In genomic region chr5:38479908-38480725, GRCm38 (mm10) we compare ENCODE assay signal across 8 mouse cellular contexts. TPM values are rescaled to one million over a fixed set of nuclear protein-coding genes. Genes with fewer than 3 reads are reported as not detected.
A peak's percentile ranks its signal among the peaks of the same experiment; 100 is the strongest.
DNase-seq lines count a peak whose midpoint lies in the region; ATAC-seq lines count a peak whose summit lies in the region.

No protein-coding gene starts in this region.

- no peaks in the 10 kb centered on the region for H3K9me3 ChIP-seq in forebrain, embryonic 13.5 days (replicated peaks)
- no peaks in the 10 kb centered on the region for H3K9me3 ChIP-seq in hindbrain, embryonic 10.5 days
- H3K9me3 ChIP-seq in limb, embryonic 12.5 days: no peaks in the 10 kb centered on the region
- H3K9me3 ChIP-seq in midbrain, embryonic 11.5 days (ENCODE audit: control insufficient read depth, low read length): no peaks in the 10 kb centered on the region

- DNase-seq in MN1 (ENCODE audit: low spot score): peak; percentile 70
- DNase-seq in c-Kit-positive CD71-negative TER-119-negative erythroid progenitor cells, embryonic 14.5 days (ENCODE audit: low read depth): peak; percentile 22
- DNase-seq in hindbrain, embryonic 10.5 days (ENCODE audit: low spot score): peak; percentile 55
- DNase-seq in midbrain, embryonic 11.5 days (ENCODE audit: low spot score, missing footprints): peak; percentile 87
- peak; percentile 24 to 68 for DNase-seq in spleen, postnatal 4 days (ENCODE audit: low spot score in 2 of 2)
- DNase-seq in layer of hippocampus, postnatal 25 days (ENCODE audit: extremely low spot score in 1 of 2, low spot score in 1 of 2): no peak

- ATAC-seq in forebrain, embryonic 13.5 days: peak; percentile 59
- ATAC-seq in limb, embryonic 12.5 days (ENCODE audit: insufficient number of reproducible peaks, insufficient read depth, low FRiP score, low TSS enrichment, low read depth): no peak
- ATAC-seq in midbrain, embryonic 11.5 days (ENCODE audit: low FRiP score): peak; percentile 74

- H3K27ac ChIP-seq in forebrain, embryonic 13.5 days: no peak overlapping the region
- peak overlapping the region; percentile 84 for H3K27ac ChIP-seq in hindbrain, embryonic 10.5 days
- 0 out of 2 replicates have a peak overlapping the region, but pooled peaks have one; percentile 25 for H3K27ac ChIP-seq in limb, embryonic 12.5 days
- H3K27ac ChIP-seq in midbrain, embryonic 11.5 days (ENCODE audit: low read depth, low read length): peak overlapping the region; percentile 30; the same call in 1 of the 2 replicates

- H3K9ac ChIP-seq in forebrain, embryonic 13.5 days: peak overlapping the region; percentile 22
- H3K9ac ChIP-seq in limb, embryonic 12.5 days (replicated peaks): 0 out of 2 replicates have a peak overlapping the region, but pooled peaks have one; percentile 18
- peak overlapping the region; percentile 40; the same call in 1 of the 2 replicates for H3K9ac ChIP-seq in midbrain, embryonic 11.5 days (ENCODE audit: low read length)

- WGBS in forebrain, embryonic 13.5 days: 33% methylated on average over 22 of the region's 22 CpGs
- WGBS in hindbrain, embryonic 10.5 days: 20% methylated on average over 22 of the region's 22 CpGs
- 12% methylated on average over 22 of the region's 22 CpGs for WGBS in limb, embryonic 12.5 days
- 29% methylated on average over 22 of the region's 22 CpGs for WGBS in midbrain, embryonic 11.5 days

- peaks cover 2% of the 10 kb centered on the region; the same call in 1 of the 2 replicates for H3K27me3 ChIP-seq in forebrain, embryonic 13.5 days
- peaks cover 21% of the 10 kb centered on the region for H3K27me3 ChIP-seq in hindbrain, embryonic 10.5 days (ENCODE audit: insufficient read depth, poor library complexity, severe bottlenecking)
- H3K27me3 ChIP-seq in limb, embryonic 12.5 days: no peaks in the 10 kb centered on the region
- no peaks in the 10 kb centered on the region for H3K27me3 ChIP-seq in midbrain, embryonic 11.5 days (ENCODE audit: control insufficient read depth, insufficient read depth, low read length)

- H3K4me1 ChIP-seq in forebrain, embryonic 13.5 days: peaks cover 13% of the 10 kb centered on the region
- peaks cover 32% of the 10 kb centered on the region for H3K4me1 ChIP-seq in hindbrain, embryonic 10.5 days (replicated peaks)
- peaks cover 36% of the 10 kb centered on the region for H3K4me1 ChIP-seq in limb, embryonic 12.5 days (replicated peaks)
- H3K4me1 ChIP-seq in midbrain, embryonic 11.5 days (ENCODE audit: control insufficient read depth, insufficient read depth, low read length): peaks cover 7% of the 10 kb centered on the region

- peak overlapping the region; percentile 45 for H3K4me2 ChIP-seq in forebrain, embryonic 13.5 days
- H3K4me2 ChIP-seq in limb, embryonic 12.5 days: peak overlapping the region; percentile 56
- H3K4me2 ChIP-seq in midbrain, embryonic 11.5 days: peak overlapping the region; percentile 34

- H3K4me3 ChIP-seq in forebrain, embryonic 13.5 days: 0 out of 2 replicates have a peak overlapping the region, but pooled peaks have one; percentile 7
- H3K4me3 ChIP-seq in hindbrain, embryonic 10.5 days: peak overlapping the region; percentile 43
- peak overlapping the region; percentile 23 for H3K4me3 ChIP-seq in limb, embryonic 12.5 days (replicated peaks)
- H3K4me3 ChIP-seq in midbrain, embryonic 11.5 days (ENCODE audit: low read depth, low read length): 0 out of 2 replicates have a peak overlapping the region, but pooled peaks have one; percentile 5

- no peaks in the 10 kb centered on the region for H3K36me3 ChIP-seq in forebrain, embryonic 13.5 days (ENCODE audit: poor library complexity, severe bottlenecking)
- no peaks in the 10 kb centered on the region for H3K36me3 ChIP-seq in hindbrain, embryonic 10.5 days
- H3K36me3 ChIP-seq in limb, embryonic 12.5 days: no peaks in the 10 kb centered on the region
- no peaks in the 10 kb centered on the region for H3K36me3 ChIP-seq in midbrain, embryonic 11.5 days (ENCODE audit: control insufficient read depth, insufficient read depth, low read length)

RNA-seq across cellular contexts. Expression of gene Slc2a9, which starts 22.8 kb away (rescaled TPM):
- polyA plus RNA-seq in forebrain, embryonic 13.5 days (2015; fragmentation: Nextera tagmentation; extraction: Ambion mirVana): 0.05 and 0.28 TPM in 2 replicates
- polyA plus RNA-seq in hindbrain, embryonic 10.5 days (2016; fragmentation: Nextera tagmentation; extraction: Ambion mirVana): 0.11 and 0.44 TPM in 2 replicates
- 0.36 and 0.69 TPM in 2 replicates for polyA plus RNA-seq in limb, embryonic 12.5 days (2016; fragmentation: Nextera tagmentation; extraction: Ambion mirVana)
- polyA plus RNA-seq in midbrain, embryonic 11.5 days (2014; fragmentation: Nextera tagmentation; extraction: Ambion mirVana): 0.07 and 0.48 TPM in 2 replicates
- total RNA-seq in layer of hippocampus, postnatal 25 days (2021): 1 to 10 TPM; 1.8 to 1.9 TPM

Comparison
In these comparisons a context has a peak if more than half of its experiments do, and no peak if none do; other contexts are left out.
1. DNase-seq: peak in MN1 (single experiment), c-Kit-positive CD71-negative TER-119-negative erythroid progenitor cells, embryonic 14.5 days (single experiment), hindbrain, embryonic 10.5 days (single experiment), midbrain, embryonic 11.5 days (single experiment) and spleen, postnatal 4 days (2 of 2); none in layer of hippocampus, postnatal 25 days (0 of 2).
2. Peak in every context shown above with its lines, with median percentiles within 50 percentile points of each other: H3K4me2 ChIP-seq, H3K4me3 ChIP-seq and H3K9ac ChIP-seq.